Mouse (Mus musculus): ENCODE measurements around the gene Ccdc117.
"Not testable (repeated sequence)": the region's sequence is repeated elsewhere in the genome, so short reads cannot be mapped to it uniquely, and the experiment has no call there.

The Ccdc117 gene

GRCm38 (mm10) chr11:5530717-5531116, 11.3 kb downstream of the Ccdc117 start:
- DNase-seq: no peak

- no peak for DNase-seq
These were observed 11.8 kb downstream of the Ccdc117 start for GRCm38 (mm10) chr11:5530172-5530571.

DNA sequence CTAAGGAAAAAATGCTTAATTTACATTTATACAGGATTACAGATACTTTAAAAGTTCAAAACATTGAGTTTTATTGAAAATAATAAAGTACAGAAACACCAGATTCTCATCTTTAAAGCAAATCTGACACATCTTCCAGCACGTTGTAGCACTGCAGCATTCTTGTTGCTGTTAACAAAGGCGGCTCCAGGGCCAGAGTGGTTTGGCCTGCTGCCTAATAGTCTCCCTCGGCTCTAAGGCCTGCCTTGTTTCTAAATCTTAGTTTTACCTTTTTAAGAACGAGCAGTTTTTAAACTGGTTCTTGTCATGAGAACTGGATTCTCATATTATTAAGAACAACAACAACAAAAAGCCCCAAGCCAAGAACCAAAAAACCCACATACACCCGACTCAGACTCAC, 13.1 kb downstream of the Ccdc117 start:
- no peak for DNase-seq

GRCm38 (mm10) chr11:5527865-5528523, 14.0 kb downstream of the Ccdc117 start:
- DNase-seq: no peak

DNA sequence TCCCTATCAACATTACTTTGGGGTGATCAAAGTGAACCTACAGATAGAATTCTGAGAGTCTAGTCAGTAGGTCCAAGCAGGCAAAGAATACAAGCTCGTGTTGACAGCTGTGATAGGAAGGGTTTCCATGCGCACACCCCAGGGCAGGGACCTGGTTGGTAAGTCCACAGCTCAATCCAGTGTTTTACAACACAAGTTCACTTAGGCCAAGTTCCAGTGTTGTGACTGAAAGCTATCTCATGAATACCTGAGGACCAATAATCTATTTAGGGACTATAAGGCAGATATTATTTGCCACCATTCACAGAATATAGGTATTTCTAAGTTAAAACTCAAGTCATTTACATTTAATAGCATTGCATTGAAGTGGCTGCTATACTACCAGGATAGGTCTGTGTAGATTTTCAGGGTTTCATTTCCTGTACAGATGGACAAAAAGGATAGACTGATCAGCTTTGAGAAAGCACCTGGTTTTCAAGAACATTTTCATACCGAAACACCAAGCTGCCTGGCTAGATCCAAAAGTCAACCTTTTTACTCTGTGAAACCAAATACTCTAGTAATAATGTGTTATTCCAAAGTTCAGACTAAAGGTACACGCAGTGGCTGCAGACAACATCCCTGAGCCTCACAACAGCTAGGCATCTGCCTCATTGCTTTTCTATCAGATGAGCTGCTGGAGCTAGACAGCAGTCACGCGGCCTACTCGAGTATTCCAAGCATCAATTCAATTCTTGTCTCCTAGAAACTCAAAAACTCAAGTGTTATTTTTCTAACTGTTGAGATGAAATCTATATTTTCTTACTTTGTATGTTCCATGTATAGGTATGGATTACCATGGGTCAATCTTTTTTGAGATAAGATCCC, 15.2 kb downstream of the Ccdc117 start:
- no peak for DNase-seq

- DNase-seq: no peak
These were observed 16.6 kb downstream of the Ccdc117 start for GRCm38 (mm10) chr11:5525418-5525817.

GRCm38 (mm10) chr11:5522798-5523415, 19.1 kb downstream of the Ccdc117 start:
- no peak for DNase-seq

DNA sequence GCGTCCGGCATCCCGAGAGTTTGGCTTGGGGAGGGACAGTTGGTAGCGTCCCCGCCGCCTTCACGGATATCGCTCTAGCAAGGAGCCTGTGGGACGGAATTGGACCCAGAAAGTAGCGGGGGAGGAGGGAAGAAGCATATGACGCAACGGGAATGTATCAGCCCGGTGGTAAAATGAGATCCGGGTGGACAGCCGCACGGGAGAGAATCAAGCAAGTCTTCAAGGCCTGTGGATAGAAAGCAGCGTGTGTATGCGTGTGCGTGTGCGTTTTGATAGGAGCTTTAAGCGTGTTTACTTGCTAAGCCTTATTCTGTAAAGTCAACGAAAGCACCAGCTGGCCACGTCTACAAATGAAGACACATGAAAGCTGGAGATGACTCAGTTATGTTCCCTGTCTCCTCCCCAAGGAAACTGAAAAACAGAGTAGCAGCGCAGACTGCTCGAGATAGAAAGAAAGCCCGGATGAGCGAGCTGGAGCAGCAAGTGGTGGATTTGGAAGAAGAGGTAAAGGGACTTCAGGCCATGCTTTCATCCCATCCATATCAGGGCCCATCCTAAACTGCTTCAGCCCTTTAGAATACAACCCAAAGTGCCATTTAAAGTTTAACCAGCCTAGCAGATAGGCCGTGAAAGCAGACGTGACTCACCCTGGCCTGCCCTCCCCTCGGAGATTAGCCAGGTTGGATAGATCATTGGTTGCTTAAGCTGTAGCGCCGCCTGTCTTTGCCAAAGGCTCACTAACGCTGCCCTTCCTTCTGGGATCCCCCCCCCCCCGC, 20.3 kb downstream of the Ccdc117 start:
- DNase-seq: peak; percentile 52 to 54

- DNase-seq: peak in 1 of 2 experiments; percentile 51
These were observed 20.8 kb downstream of the Ccdc117 start for GRCm38 (mm10) chr11:5521266-5521515.

- peak; percentile 91 to 96 for DNase-seq
These were observed 21.3 kb downstream of the Ccdc117 start, which contains the start of gene Xbp1 for GRCm38 (mm10) chr11:5520412-5521265. TSS of gene Xbp1 (plus strand) at chr11:5520659.

DNA sequence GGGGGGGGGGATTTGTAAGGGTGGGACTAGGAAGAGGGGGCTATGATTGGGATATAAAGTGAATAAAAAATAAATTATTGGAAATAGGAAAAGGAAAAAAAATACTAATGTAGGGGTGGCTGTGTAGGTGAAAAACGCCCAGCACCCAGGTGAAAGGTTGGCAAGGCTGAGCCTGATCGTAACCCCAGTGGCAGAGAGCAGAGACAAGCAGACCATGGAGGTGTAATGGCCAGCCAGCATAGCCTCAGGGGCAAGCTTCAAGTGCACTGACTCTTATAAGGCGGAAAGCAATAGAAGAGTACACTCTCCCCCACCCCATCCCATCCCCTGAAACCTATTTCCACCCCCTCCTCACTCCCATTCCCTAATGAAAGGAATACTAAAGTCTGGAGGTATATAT, 22.3 kb downstream of the Ccdc117 start:
- no peak for DNase-seq

GRCm38 (mm10) chr11:5517346-5517745, 24.6 kb downstream of the Ccdc117 start:
- no peak for DNase-seq

DNA sequence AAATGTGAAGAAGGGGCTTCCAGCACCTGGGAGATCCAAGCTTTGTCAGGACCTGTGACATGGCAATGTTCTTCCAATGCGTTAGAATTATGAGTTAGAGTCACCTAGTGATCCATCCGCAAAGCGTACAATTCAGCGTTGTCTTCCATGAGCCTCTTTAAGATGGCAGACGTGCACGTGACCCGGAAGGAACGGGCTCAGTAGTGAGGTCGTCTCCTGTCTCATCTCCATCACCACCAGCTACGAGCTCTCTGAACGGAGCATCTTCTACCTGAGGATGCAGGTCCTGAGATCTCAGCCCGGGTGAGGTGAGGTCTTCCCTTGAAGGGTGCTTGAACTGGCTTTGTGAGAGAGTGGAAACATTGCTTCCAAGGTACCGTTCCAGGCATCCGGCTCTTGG, 25.4 kb downstream of the Ccdc117 start:
- DNase-seq: no peak

- no peak for DNase-seq
These were observed 25.8 kb downstream of the Ccdc117 start for GRCm38 (mm10) chr11:5516151-5516550.

GRCm38 (mm10) chr11:5515655-5516054, 26.3 kb downstream of the Ccdc117 start:
- no peak for DNase-seq

- DNase-seq: no peak
These were observed 26.8 kb downstream of the Ccdc117 start for GRCm38 (mm10) chr11:5515196-5515595.

DNA sequence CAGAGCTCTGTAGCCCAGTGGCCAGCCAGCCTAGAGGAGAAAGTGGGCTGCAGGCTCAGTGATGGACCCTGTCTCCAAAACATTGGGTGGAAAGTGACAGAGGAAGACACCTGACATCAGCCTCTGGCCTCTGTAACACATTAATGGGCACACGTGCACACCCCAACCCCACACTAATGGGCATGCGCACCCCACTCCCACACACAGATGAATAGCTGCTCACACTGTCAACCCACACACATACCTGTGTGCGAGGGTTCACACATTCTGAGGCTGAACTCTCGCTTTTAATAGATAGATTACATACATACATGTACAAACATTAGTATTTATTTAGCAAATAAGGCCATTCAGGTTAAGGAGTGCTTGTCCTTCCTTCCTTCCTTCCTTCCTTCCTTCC, 27.9 kb downstream of the Ccdc117 start:
- no peak for DNase-seq

GRCm38 (mm10) chr11:5512961-5513360, 29.0 kb downstream of the Ccdc117 start:
- no peak for DNase-seq

GRCm38 (mm10) chr11:5512099-5512725, 29.8 kb downstream of the Ccdc117 start:
- peak in 1 of 2 experiments; percentile 46 for DNase-seq

DNA sequence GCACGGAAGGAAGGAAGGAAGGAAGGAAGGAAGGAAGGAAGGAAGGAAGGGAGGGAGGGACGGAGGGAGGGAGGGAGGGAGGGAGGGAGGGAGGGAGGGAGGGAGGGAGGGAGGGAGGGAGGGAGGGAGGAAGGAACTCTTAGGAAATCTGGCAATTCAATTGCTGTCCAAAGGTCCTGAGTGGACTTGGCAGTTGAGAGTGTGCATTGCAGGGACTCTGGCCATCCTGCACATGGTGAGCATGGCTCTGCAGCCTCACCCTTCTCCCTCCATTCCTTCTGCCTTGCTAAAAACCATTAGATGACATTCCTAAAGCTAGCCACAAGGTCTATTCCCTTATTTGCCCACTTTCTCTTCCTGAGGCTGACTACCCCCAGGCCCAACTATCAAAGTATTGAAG, 31.3 kb downstream of the Ccdc117 start:
- DNase-seq: not testable (repeated sequence)

- no peak for DNase-seq
These were observed 31.9 kb downstream of the Ccdc117 start for GRCm38 (mm10) chr11:5510099-5510391.
